Mouse (Mus musculus) lung, adult 2 months (tissue): ENCODE data around the gene Vps13d.

Experiments
- CTCF ChIP-seq: fragments of 200-500 bp; IDR thresholded peaks from 2 replicates; pipeline ENCODE4 v1.5.1; 2011; ENCODE audit warnings: mild to moderate bottlenecking, low read length, control low read depth; ENCODE audit not compliant: insufficient read depth
- POLR2A ChIP-seq: fragments of 200-500 bp; IDR thresholded peaks from 2 replicates; pipeline ENCODE4 v1.6.1; 2011; ENCODE audit warnings: low read depth, mild to moderate bottlenecking, control low read depth, low read length, borderline replicate concordance; ENCODE audit errors: extremely low read depth

- no peak for TF ChIP-seq CTCF
- TF ChIP-seq POLR2A, result no peak
These were observed 180.2 kb downstream of the Vps13d start for GRCm38 (mm10) chr4:145014632-145014960.
